Mouse (Mus musculus): ENCODE data around the gene Nop56. TPM values are rescaled to one million over a fixed set of nuclear protein-coding genes. Genes with fewer than 3 reads are reported as not detected.

Nop56 gene
- total and polyA plus RNA-seq, 2 experiments from 2014 or later, result 104 to 302 TPM

GRCm38 (mm10) chr2:130279600-130280091 is 5.4 kb downstream of the Nop56 start:
- Histone ChIP-seq H3K9ac (replicated peaks; ENCODE audit: low read length, poor library complexity, severe bottlenecking) (no peak overlapping the region), H3K4me2 (ENCODE audit: low read depth, low read length, poor library complexity, severe bottlenecking) (no peak overlapping the region), H3K27ac (ENCODE audit: low read depth, low read length) (no peak overlapping the region), H3K9me3 (ENCODE audit: low read length) (no peaks in the 10 kb centered on the region), H3K36me3 (ENCODE audit: insufficient read depth, low read length) (peaks cover 47% of the 10 kb centered on the region), H3K27me3 (ENCODE audit: insufficient read depth, low read length) (no peaks in the 10 kb centered on the region), H3K4me1 (ENCODE audit: insufficient read depth, low read length) (0 out of 2 replicates have a peak, but pooled peaks cover 3% of the 10 kb centered on the region), H3K4me3 (ENCODE audit: low read depth, low read length) (no peak overlapping the region)
- ATAC-seq (ENCODE audit: low FRiP score) (no peak), DNase-seq (ENCODE audit: low spot score) (no peak)
- no peak for TF ChIP-seq CTCF (IDR thresholded peaks at IDR 0.05)
- 40% methylated on average over 8 of the region's 8 CpGs for WGBS

- DNase-seq (ENCODE audit: low spot score) (no peak), ATAC-seq (ENCODE audit: low FRiP score) (no peak)
- WGBS, result 70% methylated on average over 7 of the region's 7 CpGs
- no peaks in the 10 kb centered on the region for H3K27me3 ChIP-seq (ENCODE audit: insufficient read depth, low read length)
- H3K4me2 ChIP-seq (ENCODE audit: low read depth, low read length, poor library complexity, severe bottlenecking), result no peak overlapping the region
- no peak for TF ChIP-seq CTCF (IDR thresholded peaks at IDR 0.05)
- no peak overlapping the region for H3K4me3 ChIP-seq (ENCODE audit: low read depth, low read length)
- H3K4me1 ChIP-seq (ENCODE audit: insufficient read depth, low read length), result 0 out of 2 replicates have a peak, but pooled peaks cover 3% of the 10 kb centered on the region
- no peak overlapping the region for H3K27ac ChIP-seq (ENCODE audit: low read depth, low read length)
- H3K9me3 ChIP-seq (ENCODE audit: low read length), result no peaks in the 10 kb centered on the region
- H3K9ac ChIP-seq (replicated peaks; ENCODE audit: low read length, poor library complexity, severe bottlenecking), result no peak overlapping the region
- H3K36me3 ChIP-seq (ENCODE audit: insufficient read depth, low read length), result peaks cover 47% of the 10 kb centered on the region
Measured at GRCm38 (mm10) chr2:130280224-130280623, 6.0 kb downstream of the Nop56 start.

DNA sequence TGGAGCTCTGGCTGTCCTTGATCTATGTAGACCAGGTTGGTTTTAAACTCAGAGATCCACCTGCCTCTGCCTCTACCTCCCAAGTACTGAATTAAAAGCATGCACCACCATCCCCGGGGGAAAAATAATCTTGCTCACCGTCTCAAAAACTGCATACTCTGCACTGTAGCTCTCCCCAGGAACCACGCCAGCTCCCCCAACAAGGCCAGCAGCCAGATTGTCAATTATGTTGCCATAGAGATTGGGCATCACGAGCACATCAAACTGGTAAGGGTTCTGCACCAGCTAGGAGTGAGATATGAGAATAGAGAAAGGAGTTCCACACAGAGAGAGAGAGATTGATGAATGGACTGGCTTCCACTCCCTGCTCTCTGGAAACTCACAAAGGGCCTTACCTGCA is 6.6 kb downstream of the Nop56 start:
- Histone ChIP-seq H3K4me3 (ENCODE audit: low read depth, low read length) (no peak overlapping the region), H3K4me1 (ENCODE audit: insufficient read depth, low read length) (0 out of 2 replicates have a peak, but pooled peaks cover 3% of the 10 kb centered on the region), H3K27ac (ENCODE audit: low read depth, low read length) (no peak overlapping the region), H3K9me3 (ENCODE audit: low read length) (no peaks in the 10 kb centered on the region), H3K27me3 (ENCODE audit: insufficient read depth, low read length) (no peaks in the 10 kb centered on the region), H3K9ac (replicated peaks; ENCODE audit: low read length, poor library complexity, severe bottlenecking) (no peak overlapping the region), H3K4me2 (ENCODE audit: low read depth, low read length, poor library complexity, severe bottlenecking) (no peak overlapping the region), H3K36me3 (ENCODE audit: insufficient read depth, low read length) (peaks cover 43% of the 10 kb centered on the region)
- 71% methylated on average over 4 of the region's 4 CpGs for WGBS
- ATAC-seq (ENCODE audit: low FRiP score) (no peak), DNase-seq (ENCODE audit: low spot score) (no peak)
- TF ChIP-seq CTCF (IDR thresholded peaks at IDR 0.05), result no peak

- ATAC-seq (ENCODE audit: low FRiP score) (peak; percentile 90), DNase-seq (ENCODE audit: low spot score) (peak; percentile 91)
- peak within 1 kb of the TSS; percentile 60 for H3K27ac ChIP-seq (ENCODE audit: low read depth, low read length)
- H3K9me3 ChIP-seq (ENCODE audit: low read length), result no peaks in the 10 kb centered on the region
- under 1% methylated on average over 50 of the region's 51 CpGs for WGBS
- 0 out of 2 replicates have a peak, but pooled peaks cover 3% of the 10 kb centered on the region for H3K4me1 ChIP-seq (ENCODE audit: insufficient read depth, low read length)
- TF ChIP-seq CTCF (IDR thresholded peaks at IDR 0.05), result no peak
- H3K27me3 ChIP-seq (ENCODE audit: insufficient read depth, low read length), result no peaks in the 10 kb centered on the region
- H3K4me2 ChIP-seq (ENCODE audit: low read depth, low read length, poor library complexity, severe bottlenecking), result peak within 1 kb of the TSS; percentile 93
- H3K4me3 ChIP-seq (ENCODE audit: low read depth, low read length), result peak within 1 kb of the TSS; percentile 73
- H3K9ac ChIP-seq (replicated peaks; ENCODE audit: low read length, poor library complexity, severe bottlenecking), result peak within 1 kb of the TSS; percentile 74
- H3K36me3 ChIP-seq (ENCODE audit: insufficient read depth, low read length), result peaks cover 19% of the 10 kb centered on the region
Measured at GRCm38 (mm10) chr2:130283854-130284654, 9.8 kb downstream of the Nop56 start, which contains the start of gene Idh3b. Gene Idh3b, minus strand, starts transcription at chr2:130284547.

DNA sequence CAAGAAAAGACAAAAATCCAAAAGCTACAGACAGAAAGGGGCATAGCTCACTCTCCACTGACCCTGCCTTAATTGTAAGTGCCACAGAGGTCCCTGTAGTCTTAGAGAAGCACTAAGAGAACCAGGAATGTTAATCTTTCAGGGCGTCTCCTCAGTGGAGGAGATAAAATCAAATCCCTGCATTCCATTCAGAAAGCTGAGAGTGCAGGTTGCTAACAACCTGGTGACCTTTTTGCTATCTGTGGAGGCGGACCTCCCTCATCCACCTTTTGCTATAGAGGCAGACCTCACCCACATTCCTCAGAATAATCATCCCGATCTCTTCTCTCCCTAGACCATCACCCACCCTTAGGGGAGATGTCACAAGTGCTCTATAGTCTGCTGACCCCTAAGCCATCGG is 14.9 kb downstream of the Nop56 start:
- WGBS, result 53% methylated on average over 4 of the region's 4 CpGs
- H3K4me3 ChIP-seq (ENCODE audit: low read depth, low read length), result no peak overlapping the region
- H3K27ac ChIP-seq (ENCODE audit: low read depth, low read length), result no peak overlapping the region
- H3K4me1 ChIP-seq (ENCODE audit: insufficient read depth, low read length), result no peaks in the 10 kb centered on the region
- no peaks in the 10 kb centered on the region for H3K9me3 ChIP-seq (ENCODE audit: low read length)
- no peak overlapping the region for H3K9ac ChIP-seq (replicated peaks; ENCODE audit: low read length, poor library complexity, severe bottlenecking)
- H3K27me3 ChIP-seq (ENCODE audit: insufficient read depth, low read length), result no peaks in the 10 kb centered on the region
- H3K4me2 ChIP-seq (ENCODE audit: low read depth, low read length, poor library complexity, severe bottlenecking), result no peak overlapping the region
- ATAC-seq (ENCODE audit: low FRiP score) (no peak), DNase-seq (ENCODE audit: low spot score) (no peak)
- TF ChIP-seq CTCF (IDR thresholded peaks at IDR 0.05), result no peak
- no peaks in the 10 kb centered on the region for H3K36me3 ChIP-seq (ENCODE audit: insufficient read depth, low read length)

DNA sequence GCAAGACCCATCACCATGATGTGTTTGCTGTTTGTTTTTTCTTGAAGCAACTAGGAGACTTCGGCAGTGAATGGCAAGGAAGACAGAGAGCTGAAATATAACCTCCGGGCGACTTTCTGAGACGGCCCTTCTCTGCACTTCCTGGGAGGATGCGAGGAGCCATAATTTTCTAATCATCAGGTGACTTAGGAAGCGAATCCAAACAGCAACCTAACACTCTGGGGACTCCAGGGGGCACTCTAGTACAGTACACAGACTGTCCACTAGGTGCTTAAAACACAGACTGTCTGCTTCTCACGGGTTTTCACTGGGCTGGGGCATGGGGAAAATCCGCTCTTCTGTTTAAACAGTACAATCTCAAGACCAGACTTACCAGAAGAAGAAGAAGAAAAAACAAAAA is 17.2 kb downstream of the Nop56 start:
- H3K4me3 ChIP-seq (ENCODE audit: low read depth, low read length), result no peak overlapping the region
- DNase-seq (ENCODE audit: low spot score), result peak; percentile 94
- peak overlapping the region; percentile 7 for H3K4me2 ChIP-seq (ENCODE audit: low read depth, low read length, poor library complexity, severe bottlenecking)
- no peaks in the 10 kb centered on the region for H3K27me3 ChIP-seq (ENCODE audit: insufficient read depth, low read length)
- H3K4me1 ChIP-seq (ENCODE audit: insufficient read depth, low read length), result peaks cover 4% of the 10 kb centered on the region; the same call in 1 of the 2 replicates
- WGBS, result 17% methylated on average over 8 of the region's 8 CpGs
- no peaks in the 10 kb centered on the region for H3K36me3 ChIP-seq (ENCODE audit: insufficient read depth, low read length)
- ATAC-seq (ENCODE audit: low FRiP score), result peak; percentile 75
- H3K9ac ChIP-seq (replicated peaks; ENCODE audit: low read length, poor library complexity, severe bottlenecking), result no peak overlapping the region; the same call in 1 of the 2 replicates
- TF ChIP-seq CTCF (IDR thresholded peaks at IDR 0.05), result peak; percentile 97
- H3K27ac ChIP-seq (ENCODE audit: low read depth, low read length), result no peak overlapping the region
- H3K9me3 ChIP-seq (ENCODE audit: low read length), result no peaks in the 10 kb centered on the region

All from midbrain, postnatal 0 days (tissue).